Mouse (Mus musculus) adrenal gland, adult (tissue): ENCODE data around the gene 1810062G17Rik.

ENCODE experiments used
- DNase-seq, 2 experiments: peaks; one replicate each; pipeline ENCODE4 v3.0.0; 2022 to 2023; ENCODE audit warnings: low spot score in 1 of 2; ENCODE audit not compliant: inconsistent age in 2 of 2

The 1810062G17Rik gene

DNA sequence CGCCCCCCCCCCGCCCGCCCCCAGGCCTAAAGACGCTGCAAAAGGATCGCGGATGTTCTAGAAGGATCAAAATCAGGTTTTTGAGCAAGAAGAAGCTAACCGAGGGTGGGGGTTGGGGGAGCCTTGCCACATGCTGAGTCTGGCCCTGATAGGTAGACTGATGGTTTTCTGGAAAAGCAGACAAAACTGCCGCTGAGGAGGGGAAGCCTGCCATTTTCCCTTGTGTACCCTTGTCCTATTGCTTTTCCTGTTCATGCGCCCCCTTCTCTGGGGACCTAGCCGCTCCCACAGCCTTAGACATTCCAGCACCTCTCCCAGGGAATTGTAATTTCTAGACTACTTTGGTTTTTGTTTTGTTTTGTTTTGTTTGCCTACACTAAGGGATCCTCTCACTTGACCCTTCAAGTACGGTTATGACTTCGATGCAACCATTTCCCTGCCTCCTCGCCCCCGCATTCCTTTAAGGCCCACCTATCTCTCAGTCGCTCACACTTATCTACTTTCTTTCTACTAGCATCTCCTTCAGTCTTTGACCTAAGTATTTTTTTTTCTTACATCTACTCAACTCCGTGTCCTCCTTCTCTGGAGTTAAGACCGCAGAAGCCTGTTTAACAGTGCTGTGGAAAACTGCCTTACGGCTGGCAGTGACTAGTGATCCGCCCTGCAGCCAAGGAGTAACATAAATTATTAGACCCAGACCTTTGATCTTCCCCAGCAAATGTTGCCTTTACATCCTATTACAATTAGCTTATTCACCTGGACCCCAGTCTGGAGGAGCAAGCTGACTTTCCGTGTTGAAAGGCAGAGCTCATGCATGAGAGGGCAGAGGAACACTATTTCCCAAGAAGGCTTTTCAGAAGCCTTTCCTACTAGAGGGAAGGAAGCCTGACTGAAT lies 771 bp downstream of the 1810062G17Rik start:
- peak; percentile 49 to 77 for DNase-seq

DNA sequence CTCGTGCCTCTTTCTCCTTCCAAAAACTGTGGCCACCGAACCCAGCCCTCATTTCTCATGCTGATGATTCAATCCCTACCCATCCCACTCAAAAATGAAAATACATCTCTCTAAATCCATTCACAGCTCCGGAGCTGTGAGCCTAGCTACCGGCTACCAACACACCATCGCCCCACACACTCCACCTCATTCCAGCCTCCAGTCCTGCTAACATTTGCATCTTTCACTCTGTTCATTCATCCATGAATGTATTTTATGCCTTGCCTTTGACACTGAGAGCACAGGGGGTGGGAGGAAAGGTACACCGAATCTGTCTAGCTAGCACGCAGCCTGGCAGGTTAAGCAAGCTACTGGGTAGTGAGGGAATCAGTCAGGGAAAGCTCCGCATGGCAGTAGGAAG lies 3.0 kb downstream of the 1810062G17Rik start:
- no peak for DNase-seq

DNA sequence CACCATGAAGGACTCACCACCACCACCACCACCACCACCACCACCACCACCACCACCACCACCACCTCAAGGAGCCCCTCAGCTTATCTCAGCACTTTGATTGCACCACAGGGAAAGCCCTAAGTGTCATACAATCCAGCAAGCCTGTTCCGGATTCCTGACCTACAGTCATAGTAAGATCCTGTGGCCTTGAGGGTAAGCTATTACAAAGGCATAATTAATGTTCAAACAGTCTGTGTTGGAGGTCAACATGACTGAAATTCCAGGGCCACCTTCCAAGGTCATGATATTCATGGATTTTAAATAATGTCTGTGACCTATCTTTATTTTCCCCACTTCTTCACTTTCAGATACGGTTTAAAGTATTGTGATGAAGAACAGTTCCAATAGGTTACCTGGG lies 4.7 kb downstream of the 1810062G17Rik start:
- DNase-seq: peak in 1 of 2 experiments; percentile 81

DNA sequence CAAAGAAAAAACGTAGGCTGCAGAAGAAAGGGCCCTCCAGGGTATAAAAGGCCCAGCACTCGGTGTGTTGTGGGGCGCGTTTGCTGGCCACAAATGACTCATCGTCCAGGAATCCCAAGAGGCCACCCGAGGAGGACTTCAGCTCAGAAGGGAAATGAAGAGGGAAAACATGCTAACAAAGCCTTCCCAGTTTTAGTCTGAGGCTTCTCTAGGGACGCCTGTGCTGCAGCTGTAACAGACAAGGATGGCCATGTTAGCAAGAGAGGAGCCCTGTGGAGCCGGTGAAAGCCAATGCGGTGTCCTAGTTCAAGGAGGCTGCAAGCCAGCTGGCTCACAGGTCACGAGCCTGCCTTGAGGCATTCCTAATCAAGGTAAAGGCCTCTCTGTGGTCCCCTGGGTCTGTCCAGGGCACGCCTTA lies 6.0 kb downstream of the 1810062G17Rik start:
- peak; percentile 71 to 92 for DNase-seq

DNA sequence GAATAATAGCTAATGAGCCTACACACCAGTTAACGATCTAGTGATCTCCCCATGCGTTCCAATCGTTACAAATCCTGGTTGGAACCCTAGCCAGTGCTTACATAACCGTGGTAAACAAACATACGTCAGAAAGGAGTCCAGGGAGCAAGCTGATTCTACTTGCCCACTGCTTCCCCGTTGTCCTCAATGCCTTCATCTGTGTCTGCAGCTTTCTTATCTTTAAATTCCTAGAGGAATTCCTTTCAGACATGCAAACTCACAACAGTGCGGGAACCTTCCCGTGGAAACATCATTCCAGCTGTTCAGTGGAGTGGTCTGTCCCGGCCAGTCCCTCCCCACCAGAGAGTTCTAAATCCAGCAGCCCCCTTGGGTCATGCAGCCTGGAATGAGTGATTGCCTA lies 7.2 kb downstream of the 1810062G17Rik start:
- peak in 1 of 2 experiments; percentile 42 for DNase-seq

GRCm38 (mm10) chr3:36484292-36484691 lies 8.6 kb downstream of the 1810062G17Rik start:
- DNase-seq: no peak

DNA sequence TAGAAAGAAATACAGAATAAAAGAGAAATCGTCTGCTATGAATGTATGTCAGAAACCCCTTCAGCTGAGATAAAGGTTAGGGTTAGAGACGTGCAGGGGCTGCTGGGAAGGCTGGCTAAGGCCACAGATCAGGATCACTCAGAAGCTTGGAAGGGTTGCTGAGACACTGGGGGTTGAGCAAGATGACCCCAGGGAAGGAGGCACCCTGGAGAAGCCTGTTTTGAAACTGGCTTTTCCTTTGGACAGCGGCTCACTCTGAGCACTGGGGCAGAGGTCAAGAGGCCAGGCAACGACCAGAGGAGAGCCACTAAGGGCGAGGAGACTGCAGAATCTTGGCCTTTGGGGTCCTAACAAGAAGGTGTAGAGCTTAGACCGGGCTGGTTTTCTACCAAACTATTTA lies 10.4 kb downstream of the 1810062G17Rik start:
- DNase-seq: peak in 1 of 2 experiments; percentile 53

GRCm38 (mm10) chr3:36486881-36487280 lies 11.1 kb downstream of the 1810062G17Rik start:
- DNase-seq: no peak

DNA sequence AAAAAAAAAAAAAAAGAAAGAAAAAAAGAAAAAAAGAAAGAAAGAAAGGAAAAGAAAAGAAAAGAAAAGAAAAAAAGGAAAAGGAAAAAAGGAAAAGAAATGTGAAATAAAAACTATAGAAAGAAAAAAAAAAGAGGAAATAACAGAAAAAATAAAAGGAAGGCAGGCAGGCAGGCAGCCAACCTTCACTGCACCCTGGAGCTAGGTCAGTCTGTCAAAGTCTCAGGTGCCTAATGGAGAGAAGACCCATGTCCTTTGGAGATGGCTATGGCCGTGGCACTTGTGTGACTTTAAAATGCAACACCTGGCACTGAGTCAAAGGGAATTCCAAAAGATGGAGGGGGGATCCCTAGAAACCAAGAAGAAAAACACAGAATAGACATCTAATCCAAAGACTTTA lies 12.6 kb downstream of the 1810062G17Rik start:
- DNase-seq: no peak

DNA sequence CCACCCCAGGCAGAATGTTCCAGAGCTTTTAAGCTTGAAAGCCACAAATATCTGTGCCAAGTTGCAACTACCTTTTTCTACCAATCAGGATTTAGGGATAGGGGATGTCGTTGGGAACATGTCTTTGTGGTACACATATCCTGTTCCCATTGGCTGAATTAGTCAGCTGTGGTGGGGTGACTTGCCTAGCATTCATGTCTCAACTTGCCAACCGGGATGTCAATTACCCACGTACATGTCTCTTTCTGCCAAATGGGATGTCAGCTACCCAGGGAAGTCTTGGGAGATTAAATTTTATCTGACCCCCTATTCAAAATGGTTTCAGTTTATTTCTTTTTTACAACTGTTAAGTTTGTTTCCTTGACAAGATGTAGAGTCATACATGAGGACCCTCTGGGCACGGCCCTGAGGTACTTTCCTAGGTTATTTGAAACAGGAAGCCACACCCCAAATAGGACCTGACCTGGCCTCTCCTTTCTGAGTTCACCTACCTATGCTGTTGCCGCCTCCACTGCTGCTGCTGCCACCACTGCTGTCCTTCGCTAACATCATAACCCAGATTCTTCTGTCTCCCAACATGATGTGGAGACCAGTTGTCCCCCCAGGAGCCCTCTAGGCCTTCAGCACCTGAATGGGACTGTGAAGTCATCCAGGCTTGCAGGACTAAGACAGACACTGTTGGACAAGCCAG lies 13.3 kb downstream of the 1810062G17Rik start:
- DNase-seq: no peak

- DNase-seq: no peak
These were observed 13.8 kb downstream of the 1810062G17Rik start for GRCm38 (mm10) chr3:36489590-36489910.

DNA sequence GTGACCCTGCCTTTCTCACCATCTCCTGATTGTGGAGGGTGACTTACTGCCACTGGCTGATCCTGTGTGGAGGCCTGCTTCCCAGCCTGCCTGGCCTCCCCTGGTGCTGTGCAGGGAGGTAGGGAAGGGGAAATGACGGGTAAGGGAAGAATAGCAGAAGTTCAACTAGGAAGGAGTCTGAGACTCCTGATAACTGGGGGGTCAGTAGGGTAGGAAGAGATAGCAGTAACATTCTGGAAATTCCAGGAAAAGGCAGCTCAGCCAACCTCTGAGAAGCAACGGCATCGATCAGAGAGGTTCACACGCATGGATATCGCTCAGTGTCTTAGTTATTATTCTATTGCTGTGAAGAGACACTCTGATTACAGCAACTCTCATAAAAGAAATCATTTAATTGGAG lies 15.8 kb downstream of the 1810062G17Rik start:
- no peak for DNase-seq

- no peak for DNase-seq
These were observed 17.1 kb downstream of the 1810062G17Rik start for GRCm38 (mm10) chr3:36492716-36493391.

- peak in 1 of 2 experiments; percentile 37 for DNase-seq
These were observed 18.0 kb downstream of the 1810062G17Rik start for GRCm38 (mm10) chr3:36493641-36494283.

DNA sequence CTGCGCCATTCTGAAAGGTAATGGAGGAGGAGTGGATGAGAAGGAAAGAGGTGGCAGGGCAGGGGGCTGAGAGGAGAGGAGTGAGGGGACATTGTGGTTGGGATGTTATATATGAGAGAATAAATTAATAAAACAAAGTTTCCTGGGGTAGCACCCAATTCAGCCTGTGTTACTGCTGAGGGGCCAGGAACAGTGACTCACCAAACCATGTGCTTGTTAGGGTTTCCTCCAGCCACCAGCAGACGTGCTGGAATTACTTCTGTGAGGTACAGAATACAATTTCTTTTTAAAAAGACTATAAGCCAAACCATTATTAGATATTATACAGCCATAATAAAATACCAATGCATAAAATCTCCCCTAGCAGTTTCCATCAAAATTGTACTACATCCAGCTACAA lies 18.9 kb downstream of the 1810062G17Rik start:
- DNase-seq: no peak

GRCm38 (mm10) chr3:36495436-36495835 lies 19.7 kb downstream of the 1810062G17Rik start:
- DNase-seq: peak; percentile 88 to 97

- peak in 1 of 2 experiments; percentile 37 for DNase-seq
These were observed 20.5 kb downstream of the 1810062G17Rik start for GRCm38 (mm10) chr3:36496273-36496672.

DNA sequence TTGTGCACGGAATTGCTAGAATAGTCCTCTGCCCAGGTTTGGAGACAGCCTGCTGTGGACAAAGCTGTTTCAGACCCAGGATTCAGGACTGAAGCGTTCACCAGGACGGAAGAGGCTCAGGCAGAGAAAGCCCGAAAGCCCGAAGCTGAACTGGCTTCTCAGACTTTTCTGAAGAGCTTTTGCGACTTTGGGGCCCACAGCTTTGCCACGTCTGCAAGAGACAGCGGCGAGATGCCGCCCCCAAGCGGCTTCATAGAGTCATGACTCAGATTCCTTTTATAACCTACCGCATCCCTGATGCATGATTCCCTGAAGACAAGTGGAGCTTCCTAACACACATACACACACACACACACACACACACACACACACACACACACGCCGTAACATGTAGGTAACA lies 21.0 kb downstream of the 1810062G17Rik start:
- DNase-seq: peak; percentile 68 to 86

DNA sequence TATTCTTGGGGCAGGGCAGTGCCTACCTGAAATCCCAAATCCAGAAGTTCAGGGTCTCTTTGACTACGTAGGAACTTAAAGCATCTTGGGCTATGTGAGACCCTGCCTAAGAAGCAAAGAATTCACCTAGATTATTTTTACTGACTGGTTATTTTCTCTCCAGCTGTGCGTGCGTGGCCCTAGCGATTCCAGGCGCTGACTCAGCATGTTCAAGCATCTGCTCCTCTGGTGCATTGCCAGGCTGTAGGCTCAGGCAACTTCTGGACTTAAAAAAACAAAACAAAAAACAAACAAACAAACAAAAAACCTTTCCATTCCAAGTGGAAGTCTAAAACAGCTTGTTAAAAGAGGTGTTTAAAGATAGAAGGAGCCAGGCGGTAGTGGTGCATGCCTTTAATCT lies 22.5 kb downstream of the 1810062G17Rik start:
- DNase-seq: no peak

DNA sequence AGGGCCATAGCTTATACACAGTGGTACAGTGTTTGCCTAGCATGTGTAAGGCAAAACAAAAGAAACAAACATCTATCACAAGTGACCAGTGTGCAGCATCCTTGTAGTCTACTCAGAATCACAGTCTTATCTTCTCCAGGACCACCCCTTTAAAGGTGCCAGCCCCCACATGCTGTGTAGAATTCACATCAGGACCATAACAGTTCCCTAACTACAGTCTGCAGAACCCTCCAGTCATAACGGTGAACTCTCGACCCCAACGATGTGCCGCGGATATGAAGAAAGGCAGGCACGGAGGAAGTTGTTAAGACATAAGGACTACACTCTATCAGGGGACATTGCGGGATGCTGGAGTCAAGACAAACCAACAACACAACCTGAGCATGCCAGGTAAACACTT lies 23.7 kb downstream of the 1810062G17Rik start:
- no peak for DNase-seq

GRCm38 (mm10) chr3:36500976-36501375 lies 25.2 kb downstream of the 1810062G17Rik start:
- no peak for DNase-seq
